Mouse (Mus musculus) midbrain, embryonic 10.5 days (tissue): ENCODE data around the gene Hoxc5. TPM values are rescaled to one million over a fixed set of nuclear protein-coding genes. Genes with fewer than 3 reads are reported as not detected.

Experiments used
- DNase-seq: peaks from one replicate; pipeline ENCODE4 v3.0.0-alpha.2; 2017; ENCODE audit warnings: low spot score
- H3K27ac ChIP-seq: fragments of 300-500 bp; sonication (generic); replicated peaks from 2 replicates; pipeline ENCODE4 v1.5.1; 2016; ENCODE audit warnings: mild to moderate bottlenecking
- H3K27me3 ChIP-seq: fragments of 300-500 bp; sonication (generic); 2 replicates; pipeline ENCODE4 v1.6.1; 2016; ENCODE audit warnings: low read depth, mild to moderate bottlenecking; ENCODE audit not compliant: poor library complexity, severe bottlenecking
- H3K36me3 ChIP-seq: fragments of 300-500 bp; sonication (generic); 2 replicates; pipeline ENCODE4 v1.6.1; 2016; ENCODE audit warnings: mild to moderate bottlenecking, moderate library complexity
- H3K4me1 ChIP-seq: fragments of 300-500 bp; sonication (generic); 2 replicates; pipeline ENCODE4 v1.6.1; 2016
- H3K4me3 ChIP-seq: fragments of 300-500 bp; sonication (generic); 2 replicates; pipeline ENCODE4 v1.5.1; 2016; ENCODE audit warnings: mild to moderate bottlenecking, moderate library complexity
- H3K9me3 ChIP-seq: fragments of 300-500 bp; sonication (generic); replicated peaks from 2 replicates; pipeline ENCODE4 v1.6.1; 2016; ENCODE audit warnings: mild to moderate bottlenecking
- WGBS: fragments of 180-500 bp; shearing (Covaris S2); methylation state at CpG from one replicate; pipeline ENCODE4 v1.1.7; 2016; 5-methylcytosine and 5-hydroxymethylcytosine counted together
- polyA plus RNA-seq: library from polyadenylated mRNA; unstranded; fragments of >200 nt; fragmentation: Nextera tagmentation; extraction: Ambion mirVana; gene quantifications from 2 replicates; pipeline ENCODE4 v1.2.1, GENCODE M21; 2016

Hoxc5 gene
- polyA plus RNA-seq = 0.04 and 0.06 TPM in 2 replicates

DNA sequence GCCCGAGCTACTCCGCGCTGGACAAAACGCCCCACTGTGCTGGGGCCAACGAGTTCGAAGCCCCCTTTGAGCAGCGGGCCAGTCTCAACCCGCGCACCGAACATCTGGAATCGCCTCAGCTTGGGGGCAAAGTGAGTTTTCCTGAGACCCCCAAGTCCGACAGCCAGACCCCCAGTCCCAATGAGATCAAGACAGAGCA, at the start of gene Hoxc5:
Gene Hoxc5, plus strand, starts transcription at position 132 of the 199 bp plus-strand sequence.
- peak within 1 kb of the TSS; percentile 22 for H3K4me3 ChIP-seq
- H3K36me3 ChIP-seq = no peaks in the 10 kb centered on the region
- no peak for DNase-seq
- no peak within 1 kb of the TSS for H3K27ac ChIP-seq
- no peaks in the 10 kb centered on the region for H3K9me3 ChIP-seq
- 2% methylated on average over 12 of the region's 12 CpGs for WGBS
- H3K4me1 ChIP-seq = peaks cover 7% of the 10 kb centered on the region; the same call in 1 of the 2 replicates
- peaks cover 100% of the 10 kb centered on the region for H3K27me3 ChIP-seq

DNA sequence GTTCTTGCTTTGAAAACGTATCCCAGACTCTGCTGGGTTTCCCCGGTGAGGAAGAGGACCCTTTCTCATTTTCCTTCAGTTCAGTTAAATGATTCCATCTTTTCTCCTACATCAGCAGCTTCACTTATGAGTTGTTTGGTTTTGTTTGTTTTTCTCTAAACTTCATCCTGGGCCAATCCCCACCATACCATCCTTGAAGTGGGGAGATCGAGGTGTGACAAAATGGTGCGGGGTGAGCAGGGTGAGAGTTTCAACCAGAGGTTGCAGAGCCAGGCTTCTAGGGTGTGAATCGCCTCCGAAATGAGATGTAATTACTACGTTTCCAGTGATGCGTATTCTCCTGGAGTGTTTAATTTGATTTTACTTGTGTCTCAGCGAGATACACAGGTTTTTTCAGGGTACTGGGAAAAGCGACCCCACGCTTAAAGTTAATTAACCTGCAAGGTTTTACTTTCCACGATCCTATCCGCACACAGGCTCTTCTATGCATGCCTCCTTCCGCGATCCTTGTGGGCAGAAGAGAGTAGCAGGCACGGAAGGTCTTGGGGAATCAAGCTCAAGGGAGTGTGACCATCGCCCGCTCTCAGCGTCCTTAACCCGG, 49.2 kb upstream of the Hoxc5 start:
- Histone ChIP-seq H3K4me1 (peaks cover 15% of the 10 kb centered on the region), H3K27me3 (peaks cover 100% of the 10 kb centered on the region), H3K27ac (no peak overlapping the region), H3K36me3 (no peaks in the 10 kb centered on the region), H3K9me3 (no peaks in the 10 kb centered on the region), H3K4me3 (no peak overlapping the region)
- DNase-seq = peak; percentile 36
- WGBS = under 1% methylated on average over 20 of the region's 20 CpGs

DNA sequence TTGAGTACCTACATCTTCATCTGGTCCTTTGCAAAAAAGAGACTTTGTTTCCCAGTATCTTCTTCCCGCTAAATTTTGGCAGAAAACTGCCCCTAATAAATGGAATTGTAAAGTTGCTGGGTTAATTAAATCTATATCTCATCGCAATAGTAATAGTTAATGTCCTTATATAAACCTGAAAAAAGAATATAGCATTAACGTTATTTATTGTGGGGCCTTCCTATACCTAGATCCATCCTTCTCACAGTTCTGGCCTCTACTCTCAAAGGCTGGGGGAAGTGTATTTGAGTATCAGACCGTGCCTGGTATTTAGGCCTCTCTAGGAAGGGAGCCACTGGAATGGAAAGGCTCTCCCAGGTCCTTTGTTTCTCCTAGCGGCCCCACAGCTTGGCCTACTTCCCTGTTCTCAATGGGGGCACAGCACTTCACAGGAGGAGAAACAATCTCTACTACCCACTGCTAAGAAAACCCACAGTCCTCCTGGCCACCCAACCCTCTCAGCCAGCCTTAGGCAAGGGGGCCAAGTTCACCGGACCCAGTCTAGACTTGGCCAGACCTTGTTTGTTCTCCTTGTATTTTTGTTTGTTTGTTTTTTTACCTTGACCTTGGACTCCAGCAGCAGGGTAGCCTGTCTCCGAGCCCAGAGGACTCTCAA, 48.5 kb upstream of the Hoxc5 start:
- no peaks in the 10 kb centered on the region for H3K9me3 ChIP-seq
- no peaks in the 10 kb centered on the region for H3K36me3 ChIP-seq
- DNase-seq = no peak
- H3K27me3 ChIP-seq = peaks cover 100% of the 10 kb centered on the region
- 2% methylated on average over 7 of the region's 7 CpGs for WGBS
- peaks cover 15% of the 10 kb centered on the region for H3K4me1 ChIP-seq
- no peak overlapping the region for H3K4me3 ChIP-seq
- no peak overlapping the region for H3K27ac ChIP-seq

DNA sequence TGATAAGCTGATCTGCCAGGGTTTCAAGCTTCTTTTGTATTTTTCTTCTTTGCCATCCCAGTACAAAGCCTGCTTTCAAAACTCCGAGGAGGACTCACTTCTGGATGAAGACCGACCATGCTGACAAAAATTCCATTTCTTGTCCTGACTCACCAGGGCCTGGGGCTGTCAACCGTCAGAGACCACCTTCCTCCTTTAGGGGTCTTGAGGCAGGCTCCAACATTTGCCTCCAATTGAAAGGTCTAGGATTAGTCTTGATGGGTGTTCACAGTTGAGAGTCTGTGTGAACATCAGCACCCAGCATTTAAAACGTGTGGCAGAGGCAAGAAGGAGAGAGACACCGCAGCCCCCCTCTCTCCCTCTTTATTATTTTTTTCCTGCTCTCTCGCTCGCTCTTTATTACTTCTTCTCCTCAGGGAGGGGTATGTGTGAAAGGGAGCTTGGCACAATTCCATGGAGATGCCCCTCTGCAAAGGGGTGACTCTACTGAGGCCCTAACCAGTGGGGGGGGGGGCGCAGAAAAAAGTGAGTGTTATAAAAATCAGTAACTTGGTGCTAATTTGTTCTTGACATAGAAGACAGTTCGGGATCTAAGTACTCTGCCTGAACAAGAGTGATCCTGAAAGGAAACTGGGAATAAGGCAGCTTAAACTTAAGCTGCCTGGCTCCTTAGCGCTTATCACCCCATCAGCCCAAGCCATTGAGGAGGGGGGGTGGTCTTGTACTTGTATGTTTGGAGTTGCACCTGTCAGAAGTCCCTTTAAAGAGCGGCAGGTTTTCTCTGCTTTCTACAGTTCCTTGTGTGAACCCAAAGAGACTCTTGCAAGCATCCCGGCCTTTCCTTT, 47.7 kb upstream of the Hoxc5 start:
- peak; percentile 36 for DNase-seq
- 7% methylated on average over 12 of the region's 12 CpGs for WGBS
- Histone ChIP-seq H3K36me3 (no peaks in the 10 kb centered on the region), H3K9me3 (no peaks in the 10 kb centered on the region), H3K4me1 (peaks cover 15% of the 10 kb centered on the region), H3K27ac (no peak overlapping the region), H3K27me3 (peaks cover 100% of the 10 kb centered on the region), H3K4me3 (no peak overlapping the region)

DNA sequence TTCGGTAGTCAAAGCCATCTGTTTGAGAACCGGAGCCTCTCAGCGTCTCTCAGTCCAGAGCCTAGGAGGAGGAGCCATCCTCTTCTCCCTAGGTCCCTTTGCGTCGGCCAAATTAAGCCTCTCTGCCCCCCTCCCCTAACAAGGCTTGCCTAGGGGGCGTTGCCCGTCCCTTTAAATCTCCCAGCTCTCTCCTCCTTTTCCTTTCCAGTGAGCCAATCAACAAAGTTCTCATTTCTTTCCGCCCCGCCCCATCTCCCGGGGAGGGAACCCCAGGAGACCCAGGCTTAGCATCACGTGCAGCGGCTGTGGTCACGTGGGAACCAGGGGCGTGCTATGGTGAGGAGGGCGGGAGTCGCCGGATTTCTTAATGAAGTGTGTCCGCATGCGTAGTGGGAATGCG, 46.6 kb upstream of the Hoxc5 start:
- WGBS = 0% methylated on average over 19 of the region's 20 CpGs
- Histone ChIP-seq H3K4me3 (peak overlapping the region; percentile 40), H3K9me3 (no peaks in the 10 kb centered on the region), H3K4me1 (peaks cover 15% of the 10 kb centered on the region), H3K36me3 (no peaks in the 10 kb centered on the region), H3K27ac (no peak overlapping the region), H3K27me3 (peaks cover 100% of the 10 kb centered on the region)
- DNase-seq = peak; percentile 84

DNA sequence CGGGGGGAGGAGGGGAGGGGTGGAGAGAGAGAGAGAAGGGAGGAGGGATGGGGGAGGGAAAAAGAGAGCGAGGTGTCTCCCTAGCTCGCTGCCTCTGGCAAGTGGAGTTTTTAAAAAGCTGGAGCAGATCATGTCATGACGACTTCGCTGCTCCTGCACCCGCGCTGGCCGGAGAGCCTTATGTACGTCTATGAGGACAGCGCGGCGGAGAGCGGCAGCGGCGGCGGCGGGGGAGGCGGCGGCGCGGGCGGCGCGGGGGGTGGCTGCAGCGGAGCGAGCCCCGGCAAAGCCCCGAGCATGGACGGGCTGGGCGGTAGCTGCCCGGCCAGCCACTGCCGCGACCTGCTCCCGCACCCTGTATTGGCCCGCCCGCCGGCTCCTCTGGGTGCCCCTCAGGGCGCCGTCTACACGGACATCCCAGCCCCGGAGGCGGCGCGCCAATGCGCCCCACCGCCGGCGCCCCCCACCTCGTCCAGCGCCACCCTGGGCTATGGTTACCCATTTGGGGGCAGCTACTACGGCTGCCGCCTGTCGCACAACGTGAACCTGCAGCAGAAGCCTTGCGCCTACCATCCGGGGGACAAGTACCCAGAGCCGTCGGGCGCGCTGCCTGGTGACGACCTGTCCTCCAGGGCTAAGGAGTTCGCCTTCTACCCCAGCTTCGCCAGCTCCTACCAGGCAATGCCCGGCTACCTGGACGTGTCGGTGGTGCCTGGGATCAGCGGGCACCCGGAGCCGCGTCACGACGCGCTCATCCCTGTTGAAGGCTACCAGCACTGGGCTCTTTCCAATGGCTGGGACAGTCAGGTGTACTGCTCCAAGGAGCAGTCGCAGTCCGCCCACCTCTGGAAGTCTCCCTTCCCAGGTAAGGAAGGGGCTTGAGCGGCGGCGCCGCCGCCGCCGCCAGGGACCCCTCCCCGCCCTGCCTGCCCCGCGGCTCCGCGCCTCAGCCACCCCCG, 45.9 kb upstream of the Hoxc5 start, which contains the start of gene Hoxc13:
Gene Hoxc13, plus strand, starts transcription at position 51 of the 959 bp plus-strand sequence.
- Histone ChIP-seq H3K27me3 (peaks cover 100% of the 10 kb centered on the region), H3K9me3 (no peaks in the 10 kb centered on the region), H3K27ac (no peak within 1 kb of the TSS), H3K4me3 (peak within 1 kb of the TSS; percentile 40), H3K36me3 (no peaks in the 10 kb centered on the region), H3K4me1 (peaks cover 15% of the 10 kb centered on the region)
- WGBS = 1% methylated on average over 73 of the region's 88 CpGs
- peak; percentile 58 for DNase-seq

DNA sequence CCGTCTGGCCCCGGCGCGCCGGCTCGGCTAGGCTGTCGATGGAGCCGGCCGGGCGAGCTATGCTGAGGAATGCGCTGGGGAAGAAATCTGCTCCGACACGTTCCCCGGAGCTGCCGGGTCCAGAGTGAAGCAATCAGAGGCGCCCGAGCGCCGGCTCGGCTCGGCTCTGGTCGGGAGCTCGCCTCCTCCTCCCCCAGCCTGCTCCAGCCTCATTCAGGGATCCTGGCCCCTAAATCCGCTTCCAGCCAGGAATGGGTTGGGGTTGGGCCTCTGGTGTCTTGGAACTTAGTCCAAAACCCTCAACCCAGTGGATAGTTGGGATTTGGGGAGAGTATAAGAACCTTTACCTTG, 45.3 kb upstream of the Hoxc5 start:
- DNase-seq = no peak
- no peaks in the 10 kb centered on the region for H3K9me3 ChIP-seq
- peaks cover 100% of the 10 kb centered on the region for H3K27me3 ChIP-seq
- H3K36me3 ChIP-seq = no peaks in the 10 kb centered on the region
- H3K4me1 ChIP-seq = peaks cover 15% of the 10 kb centered on the region
- no peak overlapping the region for H3K4me3 ChIP-seq
- under 1% methylated on average over 24 of the region's 24 CpGs for WGBS
- no peak overlapping the region for H3K27ac ChIP-seq

DNA sequence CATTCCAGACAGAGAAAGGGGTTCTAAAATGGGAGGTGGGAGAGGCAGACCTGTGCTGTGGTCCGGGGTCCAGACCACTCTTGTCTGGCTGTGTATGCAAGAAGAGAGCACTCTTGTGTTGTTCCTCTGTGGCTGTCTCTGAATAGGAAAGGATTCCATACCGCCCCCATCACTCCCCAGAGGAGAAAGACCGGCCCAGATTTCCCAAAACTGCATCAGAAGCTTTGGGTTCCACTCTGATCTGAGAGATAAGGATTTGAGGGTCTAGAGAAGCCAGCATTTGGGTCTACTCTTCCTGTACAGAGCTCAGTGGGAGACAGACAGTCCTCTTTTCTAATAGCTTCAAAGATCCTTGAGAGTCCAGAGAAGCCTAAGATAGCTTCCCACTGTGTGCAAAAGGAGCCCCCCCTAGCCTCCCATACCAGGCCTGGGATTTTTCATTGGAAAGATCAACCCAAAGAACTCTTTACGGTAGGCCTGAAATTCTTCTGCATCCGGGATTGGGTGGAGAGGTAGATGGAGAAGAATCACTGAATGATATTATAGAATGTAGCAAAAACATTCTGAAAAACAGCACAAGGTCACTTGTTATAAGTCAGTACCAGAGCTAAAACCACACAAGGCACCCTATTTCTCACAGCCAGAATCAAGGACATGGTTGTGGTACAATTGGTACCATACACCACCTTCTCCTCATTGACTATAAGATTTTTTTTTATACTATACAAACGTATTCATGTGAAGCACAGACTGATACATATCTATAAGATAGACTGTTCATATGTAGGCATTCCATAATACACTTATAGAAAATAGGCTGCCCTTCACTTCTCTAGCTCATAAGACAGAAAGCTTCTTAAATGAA, 44.4 kb upstream of the Hoxc5 start:
- Histone ChIP-seq H3K36me3 (no peaks in the 10 kb centered on the region), H3K9me3 (no peaks in the 10 kb centered on the region), H3K27ac (no peak overlapping the region), H3K4me3 (no peak overlapping the region), H3K4me1 (peaks cover 15% of the 10 kb centered on the region), H3K27me3 (peaks cover 100% of the 10 kb centered on the region)
- DNase-seq = peak; percentile 37
- WGBS = 12% methylated on average over 6 of the region's 6 CpGs

DNA sequence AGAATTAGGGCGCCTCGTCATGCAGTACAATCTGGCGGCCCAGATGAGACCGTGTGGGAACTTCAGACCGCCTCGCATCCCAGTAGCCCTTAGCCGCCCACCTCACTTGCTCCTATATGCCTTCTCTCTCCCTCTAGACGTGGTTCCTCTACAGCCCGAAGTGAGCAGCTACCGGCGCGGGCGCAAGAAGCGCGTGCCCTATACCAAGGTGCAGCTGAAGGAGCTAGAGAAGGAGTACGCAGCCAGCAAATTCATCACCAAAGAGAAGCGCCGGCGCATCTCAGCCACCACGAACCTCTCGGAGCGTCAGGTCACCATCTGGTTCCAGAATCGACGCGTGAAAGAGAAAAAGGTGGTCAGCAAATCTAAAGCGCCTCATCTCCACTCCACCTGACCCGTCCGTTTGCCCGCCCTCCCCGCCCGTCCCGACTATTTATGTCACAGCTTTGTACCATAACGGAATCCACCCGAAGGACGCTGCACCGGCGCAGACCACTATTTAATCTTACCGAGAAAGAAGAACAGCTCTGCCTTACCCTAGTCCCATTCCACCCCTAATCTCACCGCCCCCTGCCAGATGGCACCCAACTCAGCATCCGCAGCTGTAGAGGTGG, 40.1 kb upstream of the Hoxc5 start:
- Histone ChIP-seq H3K4me3 (no peak overlapping the region), H3K4me1 (no peaks in the 10 kb centered on the region), H3K27ac (no peak overlapping the region), H3K27me3 (peaks cover 100% of the 10 kb centered on the region), H3K9me3 (no peaks in the 10 kb centered on the region), H3K36me3 (no peaks in the 10 kb centered on the region)
- under 1% methylated on average over 40 of the region's 40 CpGs for WGBS
- peak; percentile 47 for DNase-seq

DNA sequence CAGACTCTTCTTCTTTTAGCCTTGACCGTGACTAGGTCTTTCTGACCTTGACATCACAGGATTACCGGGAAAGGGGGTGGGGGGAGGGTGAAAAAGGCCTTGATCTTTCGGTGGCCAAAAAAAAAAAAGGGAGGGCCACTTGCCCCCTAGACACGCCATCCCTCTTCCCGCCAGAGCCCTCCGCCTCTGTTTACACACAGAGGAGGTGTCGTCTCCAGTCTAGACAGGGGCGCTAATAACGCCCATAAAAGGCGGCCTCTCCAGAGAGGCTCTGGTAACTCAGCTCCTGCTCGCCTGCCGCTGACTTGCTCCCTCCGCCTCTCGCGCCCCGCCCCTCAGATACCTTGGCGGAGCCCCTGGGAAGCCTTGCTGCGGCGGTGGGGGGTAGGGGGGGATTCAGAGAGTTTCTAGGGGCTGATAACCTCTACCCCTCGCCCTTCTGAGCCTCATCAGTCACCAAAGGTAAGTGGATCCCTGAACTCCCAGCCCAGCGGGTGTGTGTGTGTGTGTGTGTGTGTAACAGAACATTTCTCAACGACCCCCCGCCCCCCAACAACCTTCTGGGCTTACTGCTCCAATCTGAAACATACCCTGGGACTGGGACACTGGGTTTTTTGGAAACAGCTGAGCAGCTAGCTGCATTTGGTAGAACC, 35.4 kb upstream of the Hoxc5 start:
- Histone ChIP-seq H3K4me3 (no peak overlapping the region), H3K27ac (no peak overlapping the region), H3K9me3 (no peaks in the 10 kb centered on the region), H3K27me3 (peaks cover 100% of the 10 kb centered on the region), H3K4me1 (no peaks in the 10 kb centered on the region), H3K36me3 (no peaks in the 10 kb centered on the region)
- WGBS = 1% methylated on average over 23 of the region's 23 CpGs
- DNase-seq = no peak

DNA sequence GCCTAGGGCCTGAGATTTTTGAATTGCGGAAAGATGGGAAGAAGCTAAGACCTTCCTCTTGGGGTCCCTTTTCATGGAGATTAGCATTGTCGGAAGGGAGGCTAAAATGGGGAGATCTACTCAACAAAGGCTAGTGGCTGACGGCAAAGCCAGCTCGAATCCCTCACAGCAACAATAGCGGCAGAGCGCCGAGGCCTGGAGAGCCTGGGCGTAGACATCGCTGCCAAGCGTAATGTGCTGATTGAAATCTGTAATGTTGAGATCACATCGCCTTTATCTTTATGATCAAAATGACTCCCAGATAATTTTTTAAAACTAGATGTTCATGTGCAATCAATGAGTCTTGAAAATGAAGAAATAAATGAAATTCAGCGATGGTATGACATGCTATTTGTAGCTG, 32.8 kb upstream of the Hoxc5 start:
- Histone ChIP-seq H3K36me3 (no peaks in the 10 kb centered on the region), H3K9me3 (no peaks in the 10 kb centered on the region), H3K27ac (no peak overlapping the region), H3K4me3 (no peak overlapping the region), H3K27me3 (peaks cover 100% of the 10 kb centered on the region), H3K4me1 (no peaks in the 10 kb centered on the region)
- WGBS = under 1% methylated on average over 12 of the region's 12 CpGs
- no peak for DNase-seq
